Mouse (Mus musculus): ENCODE data around the gene Tars2. TPM values are rescaled to one million over a fixed set of nuclear protein-coding genes. Genes with fewer than 3 reads are reported as not detected.

Tars2 gene
- polyA plus RNA-seq, 1 experiment from 2014 or later, result 52.3 TPM

- H3K9me3 ChIP-seq (ENCODE audit: low read depth, low read length), result no peaks in the 10 kb centered on the region
- H3K9ac ChIP-seq, result no peak overlapping the region
- H3K4me3 ChIP-seq (ENCODE audit: low read depth, low read length), result no peak overlapping the region
- H3K27me3 ChIP-seq (ENCODE audit: insufficient read depth, low read length), result no peaks in the 10 kb centered on the region
- H3K27ac ChIP-seq (ENCODE audit: low read depth), result no peak overlapping the region
- 36% methylated on average over 9 of the region's 9 CpGs for WGBS
- peaks cover 4% of the 10 kb centered on the region for H3K36me3 ChIP-seq (ENCODE audit: insufficient read depth)
- no peak overlapping the region for H3K4me2 ChIP-seq
- no peak for TF ChIP-seq CTCF (IDR thresholded peaks at IDR 0.05; ENCODE audit: low read depth)
- DNase-seq (no peak), ATAC-seq (ENCODE audit: insufficient read depth) (no peak)
- H3K4me1 ChIP-seq (ENCODE audit: insufficient read depth), result peaks cover 4% of the 10 kb centered on the region; the same call in 1 of the 2 replicates
Observed at GRCm38 (mm10) chr3:95758467-95759218, 1.4 kb downstream of the Tars2 start.

DNA sequence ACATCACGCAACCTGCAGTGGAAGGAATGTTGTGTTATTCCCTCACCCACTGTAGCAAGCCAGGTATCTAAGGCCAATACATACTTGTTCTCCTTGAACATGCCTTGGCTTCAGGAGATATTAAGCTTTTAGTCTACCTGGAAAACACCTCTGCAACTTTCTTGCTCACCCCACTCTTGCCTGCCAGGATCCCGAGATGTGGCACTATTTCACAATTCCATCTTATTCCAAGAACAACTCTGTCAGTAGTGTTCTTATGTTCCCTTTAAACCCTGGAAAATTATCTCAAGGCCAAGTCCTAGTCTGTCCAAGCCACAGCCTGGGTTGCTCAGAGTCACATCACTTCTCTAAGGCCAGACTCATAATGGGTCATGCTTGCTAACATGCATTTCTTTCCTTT, 3.2 kb downstream of the Tars2 start:
- H3K27ac ChIP-seq (ENCODE audit: low read depth), result no peak overlapping the region
- WGBS, result 81% methylated on average over 2 of the region's 2 CpGs
- no peak for ATAC-seq (ENCODE audit: insufficient read depth)

DNA sequence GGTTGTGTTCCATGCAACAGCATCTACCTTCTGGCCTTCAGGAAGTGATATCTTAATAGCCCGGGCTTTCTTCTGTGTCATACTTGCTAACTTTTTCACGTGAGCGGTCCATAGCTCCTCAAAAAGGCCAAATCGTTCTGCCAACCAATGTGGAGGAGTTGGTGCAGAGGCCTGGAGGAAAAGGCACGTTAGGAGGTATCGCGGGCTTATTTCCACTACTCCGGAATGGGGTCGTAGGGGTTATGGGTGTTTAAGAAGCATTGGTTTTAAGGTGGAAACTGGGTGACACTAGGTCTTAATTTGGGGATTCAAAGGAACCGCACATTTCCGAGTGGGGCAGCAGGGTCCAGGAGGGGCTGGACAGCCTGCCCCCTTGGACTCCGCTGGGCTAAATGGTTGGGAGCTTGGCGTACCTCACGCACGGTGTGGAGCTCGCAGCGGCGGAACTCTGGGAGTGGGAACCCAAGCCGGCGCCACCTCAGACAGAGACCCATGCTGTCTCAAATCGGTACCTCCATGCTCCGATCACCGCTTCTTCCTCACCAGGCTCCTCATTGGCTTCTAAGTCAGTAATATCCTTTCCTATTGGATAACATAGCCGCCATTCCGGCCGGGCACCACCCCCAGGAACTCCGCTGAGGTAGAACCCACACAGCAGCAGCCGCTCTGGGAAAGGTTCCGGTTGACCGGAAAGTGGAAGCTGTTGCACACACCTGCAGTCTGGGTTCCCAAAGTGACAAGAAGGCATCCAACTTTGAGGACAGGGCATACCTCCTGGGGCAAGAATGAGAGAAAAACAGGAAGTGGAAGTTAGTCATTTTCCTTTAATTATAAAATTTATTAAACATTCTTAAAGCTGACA, 5.4 kb downstream of the Tars2 start:
- Histone ChIP-seq H3K9me3 (ENCODE audit: low read depth, low read length) (no peaks in the 10 kb centered on the region), H3K4me2 (peak overlapping the region; percentile 84), H3K9ac (peak overlapping the region; percentile 80), H3K27ac (ENCODE audit: low read depth) (peak overlapping the region; percentile 40; the same call in 1 of the 2 replicates), H3K27me3 (ENCODE audit: insufficient read depth, low read length) (no peaks in the 10 kb centered on the region), H3K36me3 (ENCODE audit: insufficient read depth) (peaks cover 35% of the 10 kb centered on the region), H3K4me1 (ENCODE audit: insufficient read depth) (peaks cover 4% of the 10 kb centered on the region; the same call in 1 of the 2 replicates), H3K4me3 (ENCODE audit: low read depth, low read length) (peak overlapping the region; percentile 68)
- ATAC-seq (ENCODE audit: insufficient read depth) (peak; percentile 99), DNase-seq (peak; percentile 97)
- under 1% methylated on average over 30 of the region's 30 CpGs for WGBS
- TF ChIP-seq CTCF (IDR thresholded peaks at IDR 0.05; ENCODE audit: low read depth), result no peak

More for the DNA sequence above, 3.2 kb downstream of the Tars2 start:
- no peak overlapping the region for H3K9ac ChIP-seq
- H3K4me3 ChIP-seq (ENCODE audit: low read depth, low read length), result no peak overlapping the region
- H3K27me3 ChIP-seq (ENCODE audit: insufficient read depth, low read length), result no peaks in the 10 kb centered on the region
- no peaks in the 10 kb centered on the region for H3K9me3 ChIP-seq (ENCODE audit: low read depth, low read length)
- H3K4me2 ChIP-seq, result no peak overlapping the region
- peaks cover 13% of the 10 kb centered on the region for H3K36me3 ChIP-seq (ENCODE audit: insufficient read depth)
- H3K4me1 ChIP-seq (ENCODE audit: insufficient read depth), result peaks cover 4% of the 10 kb centered on the region; the same call in 1 of the 2 replicates
- no peak for DNase-seq
- TF ChIP-seq CTCF (IDR thresholded peaks at IDR 0.05; ENCODE audit: low read depth), result no peak

GRCm38 (mm10) chr3:95752935-95753334, 7.1 kb downstream of the Tars2 start:
- Histone ChIP-seq H3K4me1 (ENCODE audit: insufficient read depth) (peaks cover 4% of the 10 kb centered on the region; the same call in 1 of the 2 replicates), H3K9ac (no peak overlapping the region), H3K27me3 (ENCODE audit: insufficient read depth, low read length) (no peaks in the 10 kb centered on the region), H3K27ac (ENCODE audit: low read depth) (no peak overlapping the region), H3K4me3 (ENCODE audit: low read depth, low read length) (no peak overlapping the region), H3K36me3 (ENCODE audit: insufficient read depth) (peaks cover 50% of the 10 kb centered on the region), H3K9me3 (ENCODE audit: low read depth, low read length) (no peaks in the 10 kb centered on the region), H3K4me2 (no peak overlapping the region)
- WGBS, result 77% methylated on average over 3 of the region's 3 CpGs
- ATAC-seq (ENCODE audit: insufficient read depth), result no peak
- no peak for DNase-seq
- no peak for TF ChIP-seq CTCF (IDR thresholded peaks at IDR 0.05; ENCODE audit: low read depth)

DNA sequence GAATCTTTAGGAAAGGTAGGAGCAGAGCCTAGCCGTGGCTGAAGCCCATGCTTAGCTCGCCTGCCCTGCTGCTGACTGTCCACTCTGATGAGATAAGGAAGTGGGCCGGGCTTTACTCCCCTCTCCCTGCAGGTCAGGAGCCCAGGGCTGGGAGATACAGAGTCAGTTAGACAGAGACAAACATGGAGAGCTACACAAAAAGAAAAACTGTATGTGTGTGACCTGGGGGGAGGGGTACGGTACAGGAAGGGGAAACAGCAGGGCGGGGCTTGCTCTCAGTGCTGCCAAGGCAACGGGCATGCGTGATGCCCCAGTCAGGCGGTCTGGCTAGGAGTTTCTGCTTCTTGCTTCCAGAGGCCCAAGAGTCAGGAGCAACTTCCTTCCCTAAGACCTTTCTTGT, 19.6 kb downstream of the Tars2 start:
- H3K27ac ChIP-seq (ENCODE audit: low read depth), result peak overlapping the region; percentile 55; the same call in 1 of the 2 replicates
- TF ChIP-seq CTCF (IDR thresholded peaks at IDR 0.05; ENCODE audit: low read depth), result no peak

GRCm38 (mm10) chr3:95739353-95740104, 20.5 kb downstream of the Tars2 start, which contains the start of gene Ecm1:
TSS of gene Ecm1 (minus strand) at chr3:95739569.
- Histone ChIP-seq H3K36me3 (ENCODE audit: insufficient read depth) (peaks cover 43% of the 10 kb centered on the region), H3K9me3 (ENCODE audit: low read depth, low read length) (no peaks in the 10 kb centered on the region), H3K27me3 (ENCODE audit: insufficient read depth, low read length) (no peaks in the 10 kb centered on the region), H3K4me2 (peak within 1 kb of the TSS; percentile 29), H3K27ac (ENCODE audit: low read depth) (peak within 1 kb of the TSS; percentile 55; the same call in 1 of the 2 replicates), H3K4me3 (ENCODE audit: low read depth, low read length) (no peak within 1 kb of the TSS), H3K4me1 (ENCODE audit: insufficient read depth) (0 out of 2 replicates have a peak, but pooled peaks cover 3% of the 10 kb centered on the region), H3K9ac (no peak within 1 kb of the TSS)
- 52% methylated on average over 7 of the region's 7 CpGs for WGBS
- ATAC-seq (ENCODE audit: insufficient read depth) (peak; percentile 55; the same call in 1 of the 2 replicates), DNase-seq (peak; percentile 52)
- TF ChIP-seq CTCF (IDR thresholded peaks at IDR 0.05; ENCODE audit: low read depth), result no peak

More for the DNA sequence above, 19.6 kb downstream of the Tars2 start:
- Histone ChIP-seq H3K9me3 (ENCODE audit: low read depth, low read length) (no peaks in the 10 kb centered on the region), H3K4me1 (ENCODE audit: insufficient read depth) (0 out of 2 replicates have a peak, but pooled peaks cover 2% of the 10 kb centered on the region), H3K4me3 (ENCODE audit: low read depth, low read length) (no peak overlapping the region), H3K9ac (no peak overlapping the region), H3K4me2 (peak overlapping the region; percentile 29), H3K27me3 (ENCODE audit: insufficient read depth, low read length) (no peaks in the 10 kb centered on the region), H3K36me3 (ENCODE audit: insufficient read depth) (peaks cover 45% of the 10 kb centered on the region)
- ATAC-seq (ENCODE audit: insufficient read depth) (no peak), DNase-seq (peak; percentile 60)
- WGBS, result 36% methylated on average over 8 of the region's 8 CpGs
